Mouse (Mus musculus): ENCODE results near the gene Ptprr. TPM values are rescaled to one million over a fixed set of nuclear protein-coding genes. Genes with fewer than 3 reads are reported as not detected.

Gene Ptprr
- total RNA-seq, 1 experiment from 2014 or later: 0.23 TPM

- peak; percentile 84 for ATAC-seq (replicated peaks; ENCODE audit: low read depth, poor library complexity, severe bottlenecking)
Measured at GRCm38 (mm10) chr10:116191724-116192123, 173.7 kb downstream of the Ptprr start.

GRCm38 (mm10) chr10:116192293-116192692 is 174.3 kb downstream of the Ptprr start:
- ATAC-seq (replicated peaks; ENCODE audit: low read depth, poor library complexity, severe bottlenecking): no peak

- no peak for ATAC-seq (replicated peaks; ENCODE audit: low read depth, poor library complexity, severe bottlenecking)
Measured at GRCm38 (mm10) chr10:116194409-116194808, 176.4 kb downstream of the Ptprr start.

GRCm38 (mm10) chr10:116196596-116197415 is 178.8 kb downstream of the Ptprr start:
- ATAC-seq (replicated peaks; ENCODE audit: low read depth, poor library complexity, severe bottlenecking): no peak

- peak; percentile 76; the same call in 1 of the 2 replicates for ATAC-seq (replicated peaks; ENCODE audit: low read depth, poor library complexity, severe bottlenecking)
Measured at GRCm38 (mm10) chr10:116197416-116197939, 179.5 kb downstream of the Ptprr start.

- peak; percentile 77 for ATAC-seq (replicated peaks; ENCODE audit: low read depth, poor library complexity, severe bottlenecking)
Measured at GRCm38 (mm10) chr10:116199035-116199434, 181.0 kb downstream of the Ptprr start.

GRCm38 (mm10) chr10:116201542-116201941 is 183.5 kb downstream of the Ptprr start:
- no peak for ATAC-seq (replicated peaks; ENCODE audit: low read depth, poor library complexity, severe bottlenecking)

- ATAC-seq (replicated peaks; ENCODE audit: low read depth, poor library complexity, severe bottlenecking): peak; percentile 79
Measured at GRCm38 (mm10) chr10:116205580-116206358, 187.8 kb downstream of the Ptprr start.

- no peak for ATAC-seq (replicated peaks; ENCODE audit: low read depth, poor library complexity, severe bottlenecking)
Measured at GRCm38 (mm10) chr10:116206449-116206848, 188.4 kb downstream of the Ptprr start.

GRCm38 (mm10) chr10:116207987-116208726 is 190.1 kb downstream of the Ptprr start:
- ATAC-seq (replicated peaks; ENCODE audit: low read depth, poor library complexity, severe bottlenecking): peak; percentile 68

GRCm38 (mm10) chr10:116208727-116209115 is 190.7 kb downstream of the Ptprr start:
- ATAC-seq (replicated peaks; ENCODE audit: low read depth, poor library complexity, severe bottlenecking): peak; percentile 73

GRCm38 (mm10) chr10:116212127-116212526 is 194.1 kb downstream of the Ptprr start:
- no peak for ATAC-seq (replicated peaks; ENCODE audit: low read depth, poor library complexity, severe bottlenecking)

- ATAC-seq (replicated peaks; ENCODE audit: low read depth, poor library complexity, severe bottlenecking): no peak
Measured at GRCm38 (mm10) chr10:116220336-116221118, 202.5 kb downstream of the Ptprr start.

- ATAC-seq (replicated peaks; ENCODE audit: low read depth, poor library complexity, severe bottlenecking): no peak
Measured at GRCm38 (mm10) chr10:116235299-116235698, 217.3 kb downstream of the Ptprr start.

- ATAC-seq (replicated peaks; ENCODE audit: low read depth, poor library complexity, severe bottlenecking): no peak
Measured at GRCm38 (mm10) chr10:116242200-116242599, 224.2 kb downstream of the Ptprr start.

- no peak for ATAC-seq (replicated peaks; ENCODE audit: low read depth, poor library complexity, severe bottlenecking)
Measured at GRCm38 (mm10) chr10:116243373-116243772, 225.4 kb downstream of the Ptprr start.

- ATAC-seq (replicated peaks; ENCODE audit: low read depth, poor library complexity, severe bottlenecking): no peak
Measured at GRCm38 (mm10) chr10:116245632-116246031, 227.6 kb downstream of the Ptprr start.

- ATAC-seq (replicated peaks; ENCODE audit: low read depth, poor library complexity, severe bottlenecking): no peak
Measured at GRCm38 (mm10) chr10:116252668-116253067, 234.7 kb downstream of the Ptprr start.

GRCm38 (mm10) chr10:116253972-116254371 is 236.0 kb downstream of the Ptprr start:
- ATAC-seq (replicated peaks; ENCODE audit: low read depth, poor library complexity, severe bottlenecking): no peak

Measured in common myeloid progenitor, adult 5-6 weeks (primary cell).